Mouse (Mus musculus): ENCODE data around the gene Bola2.
A peak's percentile ranks its signal among the peaks of the same experiment; 100 is the strongest.

DNA sequence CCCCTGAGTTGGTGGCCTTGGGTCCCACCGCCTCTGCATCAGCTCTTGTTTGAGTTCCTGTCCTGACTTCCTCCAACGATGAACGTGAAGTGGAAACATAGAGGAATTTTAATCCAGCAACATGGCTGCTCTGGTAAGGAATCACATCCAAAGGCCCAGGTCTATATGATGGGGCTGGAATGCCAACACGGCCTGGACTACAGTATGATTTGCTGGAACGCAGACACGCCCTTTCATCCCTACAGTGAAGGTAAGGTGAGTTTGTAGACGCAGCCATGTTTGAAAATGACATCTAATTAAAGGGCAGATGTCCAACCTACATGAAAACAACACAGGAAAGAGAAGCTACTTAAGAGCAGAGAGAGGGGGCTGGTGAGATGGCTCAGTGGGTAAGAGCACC lies 1.4 kb upstream of the Bola2 start:
- TF ChIP-seq CTCF (IDR thresholded peaks at IDR 0.05) (0 out of 2 replicates have a peak, but pooled peaks have one; percentile 2), POLR2A (IDR thresholded peaks at IDR 0.05; ENCODE audit: insufficient read depth, low read depth, low read length) (no peak), EP300 (IDR thresholded peaks at IDR 0.05; ENCODE audit: insufficient read depth, low read depth, low read length) (no peak)
